Mouse (Mus musculus): ENCODE measurements around the gene Tspan10. TPM values are rescaled to one million over a fixed set of nuclear protein-coding genes. Genes with fewer than 3 reads are reported as not detected.

The Tspan10 gene
- polyA plus RNA-seq, 1 experiment from 2014 or later = not detected

Other genes starting within 250 kb of the Tspan10 start
- 8.8 and 9.1 TPM in 2 replicates for gene Bahcc1, start 209.7 kb upstream of the Tspan10 start, polyA plus RNA-seq (2014; fragmentation: Nextera tagmentation; extraction: Ambion mirVana)
- 979 and 1,136 TPM in 2 replicates for gene Actg1, start 94.1 kb upstream of the Tspan10 start, polyA plus RNA-seq (2014; fragmentation: Nextera tagmentation; extraction: Ambion mirVana)
- gene Fscn2, start 81.1 kb upstream of the Tspan10 start, polyA plus RNA-seq (2014; fragmentation: Nextera tagmentation; extraction: Ambion mirVana) = 0.62 and 1.1 TPM in 2 replicates
- gene Faap100, start 63.9 kb upstream of the Tspan10 start, polyA plus RNA-seq (2014; fragmentation: Nextera tagmentation; extraction: Ambion mirVana) = 30.6 and 32.8 TPM in 2 replicates
- 35.6 and 37.2 TPM in 2 replicates for gene Nploc4, start 4.9 kb upstream of the Tspan10 start, polyA plus RNA-seq (2014; fragmentation: Nextera tagmentation; extraction: Ambion mirVana)
- 0.23 TPM in 1 of 2 replicates, not detected in the other for gene Pde6g, start 10.9 kb downstream of the Tspan10 start, polyA plus RNA-seq (2014; fragmentation: Nextera tagmentation; extraction: Ambion mirVana)
- gene Oxld1, start 15.4 kb downstream of the Tspan10 start, polyA plus RNA-seq (2014; fragmentation: Nextera tagmentation; extraction: Ambion mirVana) = 24.9 and 26.0 TPM in 2 replicates
- 19.5 and 20.2 TPM in 2 replicates for gene Ccdc137, start 15.5 kb downstream of the Tspan10 start, polyA plus RNA-seq (2014; fragmentation: Nextera tagmentation; extraction: Ambion mirVana)
- gene Arl16, start 25.0 kb downstream of the Tspan10 start, polyA plus RNA-seq (2014; fragmentation: Nextera tagmentation; extraction: Ambion mirVana) = 40.0 and 44.4 TPM in 2 replicates
- gene Mrpl12, start 42.0 kb downstream of the Tspan10 start, polyA plus RNA-seq (2014; fragmentation: Nextera tagmentation; extraction: Ambion mirVana) = 225 and 239 TPM in 2 replicates
- gene Slc25a10, start 49.2 kb downstream of the Tspan10 start, polyA plus RNA-seq (2014; fragmentation: Nextera tagmentation; extraction: Ambion mirVana) = 39.4 and 41.7 TPM in 2 replicates
- gene Gcgr, start 88.1 kb downstream of the Tspan10 start, polyA plus RNA-seq (2014; fragmentation: Nextera tagmentation; extraction: Ambion mirVana) = 2.3 and 2.5 TPM in 2 replicates
- 153 and 158 TPM in 2 replicates for gene Mcrip1, start 107.1 kb downstream of the Tspan10 start, polyA plus RNA-seq (2014; fragmentation: Nextera tagmentation; extraction: Ambion mirVana)
- not detected in 2 replicates for gene Ppp1r27, start 108.5 kb downstream of the Tspan10 start, polyA plus RNA-seq (2014; fragmentation: Nextera tagmentation; extraction: Ambion mirVana)
- gene P4hb, start 130.6 kb downstream of the Tspan10 start, polyA plus RNA-seq (2014; fragmentation: Nextera tagmentation; extraction: Ambion mirVana) = 431 and 451 TPM in 2 replicates
- gene Arhgdia, start 139.0 kb downstream of the Tspan10 start, polyA plus RNA-seq (2014; fragmentation: Nextera tagmentation; extraction: Ambion mirVana) = 360 and 367 TPM in 2 replicates
- 251 and 254 TPM in 2 replicates for gene Alyref, start 155.7 kb downstream of the Tspan10 start, polyA plus RNA-seq (2014; fragmentation: Nextera tagmentation; extraction: Ambion mirVana)
- 223 and 251 TPM in 2 replicates for gene Anapc11, start 155.8 kb downstream of the Tspan10 start, polyA plus RNA-seq (2014; fragmentation: Nextera tagmentation; extraction: Ambion mirVana)
- gene Npb, start 165.8 kb downstream of the Tspan10 start, polyA plus RNA-seq (2014; fragmentation: Nextera tagmentation; extraction: Ambion mirVana) = 17.5 and 18.9 TPM in 2 replicates
- gene Pcyt2, start 175.3 kb downstream of the Tspan10 start, polyA plus RNA-seq (2014; fragmentation: Nextera tagmentation; extraction: Ambion mirVana) = 72.0 and 73.2 TPM in 2 replicates
- 17.6 and 18.5 TPM in 2 replicates for gene Sirt7, start 182.6 kb downstream of the Tspan10 start, polyA plus RNA-seq (2014; fragmentation: Nextera tagmentation; extraction: Ambion mirVana)
- 16.6 and 18.1 TPM in 2 replicates for gene Mafg, start 191.0 kb downstream of the Tspan10 start, polyA plus RNA-seq (2014; fragmentation: Nextera tagmentation; extraction: Ambion mirVana)
- gene Pycr1, start 201.1 kb downstream of the Tspan10 start, polyA plus RNA-seq (2014; fragmentation: Nextera tagmentation; extraction: Ambion mirVana) = 17.1 and 22.3 TPM in 2 replicates
- gene Myadml2, start 205.5 kb downstream of the Tspan10 start, polyA plus RNA-seq (2014; fragmentation: Nextera tagmentation; extraction: Ambion mirVana) = 19.4 and 19.5 TPM in 2 replicates
- gene Notum, start 218.5 kb downstream of the Tspan10 start, polyA plus RNA-seq (2014; fragmentation: Nextera tagmentation; extraction: Ambion mirVana) = 1.1 and 1.6 TPM in 2 replicates
- 96.6 and 106 TPM in 2 replicates for gene Aspscr1, start 230.3 kb downstream of the Tspan10 start, polyA plus RNA-seq (2014; fragmentation: Nextera tagmentation; extraction: Ambion mirVana)

All from heart, embryonic 14.5 days (tissue).